Mouse (Mus musculus): ENCODE measurements around the gene Abca8a.
A peak's percentile ranks its signal among the peaks of the same experiment; 100 is the strongest.

Abca8a gene

DNA sequence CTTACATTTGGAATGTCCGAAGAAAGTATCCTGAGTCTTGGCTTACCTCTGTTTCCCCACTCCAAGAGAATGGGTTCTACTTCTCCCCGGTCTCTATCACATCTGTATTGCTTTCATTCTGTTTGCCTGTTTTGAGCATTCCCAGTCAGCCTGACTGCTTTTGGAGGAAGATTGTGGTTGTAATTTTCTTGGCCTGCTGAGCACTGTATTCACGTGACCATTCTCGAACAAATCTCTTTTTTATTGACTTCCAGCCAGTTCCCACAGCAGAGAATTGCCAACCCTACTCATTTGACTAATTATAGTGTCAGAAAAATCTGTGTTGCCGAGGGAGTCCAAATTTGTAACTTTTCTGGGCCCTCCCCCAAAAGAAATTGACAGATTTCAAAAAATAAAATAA is at the start of gene Abca8a:
Abca8a (minus strand) TSS at position 121 of the 400 bp plus-strand sequence.
- DNase-seq (ENCODE audit: low spot score), result no peak

DNA sequence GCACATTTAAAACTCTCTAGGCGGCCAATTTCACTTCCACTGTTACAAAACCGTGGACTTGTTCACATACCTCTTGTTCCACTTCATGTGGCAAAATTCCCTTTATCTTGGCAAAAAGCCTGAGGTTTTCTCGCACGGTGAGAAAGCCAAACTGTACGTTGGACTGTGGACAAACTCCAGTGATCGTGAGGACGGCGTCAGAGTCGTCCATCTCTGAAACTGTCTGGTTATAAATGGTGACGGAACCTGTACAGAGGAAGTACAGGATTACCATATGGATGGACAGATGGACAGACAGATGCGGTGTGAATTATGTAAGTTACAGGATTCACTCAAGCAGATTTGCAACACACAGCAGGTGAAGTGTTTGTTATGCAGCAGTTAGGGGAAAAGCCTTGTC is 49.6 kb upstream of the Abca8a start:
- no peak for DNase-seq (ENCODE audit: low spot score)

DNA sequence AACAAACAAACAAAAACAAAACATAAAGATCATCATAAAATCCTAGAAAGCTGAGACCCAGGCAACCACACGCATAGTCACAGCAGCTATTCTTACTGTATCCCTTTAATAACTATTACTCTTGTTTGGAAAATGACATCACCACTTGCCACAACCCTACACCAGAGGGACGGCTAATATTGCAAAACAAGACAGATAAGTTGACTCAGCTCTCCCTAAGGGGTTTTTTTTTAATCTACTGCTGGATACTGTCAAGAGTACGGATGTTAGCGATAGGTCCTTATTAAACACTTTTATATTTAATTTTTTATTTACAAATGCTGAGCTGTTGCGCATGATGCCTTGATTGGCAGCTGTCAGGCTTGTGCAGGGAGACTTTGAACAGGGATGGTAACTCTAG is 35.0 kb upstream of the Abca8a start:
- DNase-seq (ENCODE audit: low spot score), result no peak

DNA sequence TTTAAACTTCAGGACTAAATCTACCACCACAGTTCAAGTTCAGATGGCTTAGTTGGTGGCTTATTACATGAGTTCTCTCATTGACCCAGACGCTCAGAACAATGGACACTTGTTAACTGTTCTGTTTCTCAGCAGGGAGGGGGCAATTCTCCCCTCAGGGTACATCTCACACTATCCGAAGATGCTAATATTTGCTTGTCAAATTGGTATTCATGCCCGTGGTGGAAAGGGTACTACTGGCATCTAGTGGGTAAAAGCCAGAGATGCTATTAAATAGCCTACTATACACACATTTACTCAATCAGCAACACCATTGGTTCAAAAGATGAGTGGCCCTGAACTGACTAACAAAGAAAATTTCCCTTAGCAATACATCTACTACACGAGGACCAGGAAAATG is 15.4 kb upstream of the Abca8a start:
- no peak for DNase-seq (ENCODE audit: low spot score)

DNA sequence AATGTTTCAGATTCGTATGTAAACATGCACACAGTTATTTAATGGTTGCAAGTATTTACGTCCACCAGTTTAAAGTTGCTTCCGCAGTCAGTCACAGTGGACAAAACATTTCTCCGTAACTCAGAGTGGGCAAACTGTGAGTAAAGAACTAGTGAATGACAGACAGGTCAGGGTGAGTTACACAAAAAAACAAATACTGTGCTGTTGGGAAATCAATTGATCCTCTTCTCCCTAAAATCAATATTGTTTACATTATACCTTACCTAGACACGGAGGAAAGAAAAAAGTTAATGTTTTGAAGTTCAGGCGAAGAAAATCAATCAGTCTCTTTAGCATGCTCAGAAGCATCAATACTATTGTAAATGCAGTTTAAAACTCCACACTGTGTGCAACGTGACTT is 5.7 kb upstream of the Abca8a start:
- no peak for DNase-seq (ENCODE audit: low spot score)

DNA sequence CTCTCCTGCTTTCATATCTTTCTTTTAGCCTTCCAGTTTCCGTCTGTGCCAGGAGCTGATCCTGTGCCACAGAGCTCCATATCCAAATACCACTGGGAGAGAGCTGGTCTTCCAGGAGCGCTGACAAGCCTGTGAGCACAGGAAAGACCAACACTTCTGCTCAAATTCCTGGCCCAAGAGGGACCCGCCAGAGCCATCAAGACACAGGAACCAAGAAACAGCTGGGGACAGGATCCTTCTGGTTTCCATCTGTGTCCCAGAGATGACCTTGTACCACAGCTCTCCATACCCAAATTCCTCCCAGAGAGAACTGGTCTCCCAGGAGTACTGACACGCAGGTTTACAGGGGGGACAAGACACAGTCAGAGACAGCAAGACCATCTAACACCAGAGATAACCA is 3.1 kb upstream of the Abca8a start:
- no peak for DNase-seq (ENCODE audit: low spot score)

DNA sequence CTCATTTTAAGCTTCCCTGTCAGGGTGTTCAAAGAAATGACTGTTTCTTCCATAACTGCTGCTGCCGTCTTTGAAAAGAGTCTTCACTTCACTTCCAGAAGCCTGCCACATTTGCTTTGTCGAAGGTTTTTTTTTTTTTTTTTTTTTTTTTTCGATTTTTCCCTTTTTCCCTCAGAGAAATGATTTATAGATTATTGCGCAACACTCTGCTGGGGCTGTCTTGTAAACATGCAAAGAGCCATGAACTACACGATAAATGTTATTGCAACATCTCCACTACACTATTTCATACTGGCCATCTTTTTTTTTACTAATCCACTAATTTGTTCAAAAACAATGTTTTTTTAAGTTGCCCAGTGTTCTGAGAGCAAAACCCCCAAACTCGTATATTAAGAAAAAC is 1.7 kb upstream of the Abca8a start:
- DNase-seq (ENCODE audit: low spot score), result no peak

DNA sequence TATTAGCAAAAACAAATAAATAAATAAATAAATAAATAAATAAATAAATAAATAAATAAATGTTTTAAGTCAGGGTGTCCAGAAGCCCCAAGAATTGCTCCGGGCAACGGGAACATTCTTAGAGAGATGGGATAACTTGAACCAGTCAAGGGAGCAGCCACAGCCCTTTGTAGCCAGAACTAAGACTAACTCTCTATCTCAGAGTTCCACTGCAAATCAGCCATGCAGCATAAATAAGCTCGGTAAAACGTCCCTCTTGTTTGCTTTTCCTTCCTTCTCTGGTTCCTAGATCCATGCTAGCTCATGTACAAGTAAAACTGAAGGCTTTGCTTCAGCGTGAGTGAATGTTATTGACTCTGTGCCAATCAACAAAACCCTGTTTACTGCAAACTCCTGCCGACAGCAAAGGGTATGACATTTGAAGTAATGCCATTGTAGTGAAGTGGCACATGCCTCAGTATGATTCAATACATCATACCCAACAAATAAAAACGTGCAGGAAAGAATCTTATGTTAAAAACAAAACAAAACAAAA is 865 bp downstream of the Abca8a start:
- DNase-seq (ENCODE audit: low spot score), result no peak

DNA sequence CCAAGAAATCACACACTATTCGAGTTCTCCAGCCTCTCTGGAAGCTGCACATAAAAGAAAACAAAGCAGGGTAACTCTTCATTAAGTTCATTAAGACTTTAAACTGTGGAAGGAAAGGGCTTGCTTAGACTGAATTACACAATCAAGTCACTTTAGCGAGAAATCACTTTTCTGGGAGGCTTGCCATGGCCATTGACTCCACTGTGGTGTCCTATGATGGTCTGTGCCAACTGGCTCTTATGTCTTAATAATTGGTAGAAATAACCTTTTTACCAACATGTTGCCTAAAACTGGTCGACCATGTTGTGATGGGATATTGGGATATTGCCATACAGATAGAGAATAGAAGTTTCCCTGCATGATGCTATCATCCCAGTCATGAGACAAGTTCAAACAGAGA is 1.5 kb downstream of the Abca8a start:
- DNase-seq (ENCODE audit: low spot score), result no peak

DNA sequence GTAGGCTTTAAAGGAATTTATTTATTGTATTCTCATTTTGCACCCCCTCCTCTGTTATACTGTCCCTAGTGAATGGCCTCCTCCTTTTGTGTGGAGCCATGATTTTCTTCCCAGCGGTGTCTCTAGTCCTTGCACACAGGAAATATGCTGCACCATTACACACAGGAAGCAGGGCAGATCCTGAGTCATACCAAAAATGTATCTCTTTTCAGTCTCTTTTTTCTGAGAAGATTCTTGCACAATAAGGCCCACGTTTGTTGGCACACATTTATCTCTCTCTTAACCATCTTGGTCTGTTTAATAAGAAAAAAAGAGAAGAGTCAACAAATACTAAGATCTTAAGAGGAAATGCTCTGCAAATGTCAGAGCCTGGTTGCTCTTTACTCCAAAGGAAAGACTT is 4.5 kb downstream of the Abca8a start:
- no peak for DNase-seq (ENCODE audit: low spot score)

DNA sequence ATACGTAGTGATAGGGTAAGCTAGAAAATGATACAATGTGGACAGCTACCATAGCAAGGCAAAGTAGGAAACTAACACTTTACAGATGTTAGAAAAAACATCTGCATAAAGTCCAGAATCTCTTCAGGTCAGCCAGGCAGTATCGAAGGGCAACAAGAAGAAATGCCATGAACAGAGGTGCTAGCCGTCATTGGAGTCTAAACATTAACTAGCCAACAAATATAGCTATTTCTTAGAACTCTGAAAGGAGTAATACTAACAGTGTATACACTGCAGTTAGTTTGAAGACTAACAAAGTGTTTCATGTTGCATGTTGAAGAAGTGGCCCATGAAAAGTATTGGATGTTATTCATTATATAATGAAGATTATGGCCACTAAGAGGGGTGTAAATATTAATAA is 23.6 kb downstream of the Abca8a start:
- DNase-seq (ENCODE audit: low spot score), result no peak

DNA sequence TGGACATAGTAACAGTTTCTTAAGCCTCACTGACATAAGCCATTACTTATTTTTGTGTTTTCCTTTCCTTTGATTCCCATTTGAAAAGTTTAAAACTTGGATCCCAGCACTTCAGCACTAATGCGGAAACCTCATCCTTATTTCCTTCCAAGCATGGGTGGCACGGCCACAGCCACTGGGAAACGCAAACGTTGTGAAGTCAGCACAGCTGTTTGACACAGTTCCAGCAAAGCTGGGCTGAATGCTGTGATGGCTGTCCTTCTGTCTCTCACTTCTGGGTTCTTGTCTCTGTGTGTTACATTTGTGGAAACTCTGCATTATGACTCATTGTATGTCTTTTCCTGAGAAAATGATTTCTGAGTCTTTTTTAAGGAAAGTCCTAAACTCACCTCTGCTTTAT is 34.7 kb downstream of the Abca8a start:
- DNase-seq (ENCODE audit: low spot score), result no peak

DNA sequence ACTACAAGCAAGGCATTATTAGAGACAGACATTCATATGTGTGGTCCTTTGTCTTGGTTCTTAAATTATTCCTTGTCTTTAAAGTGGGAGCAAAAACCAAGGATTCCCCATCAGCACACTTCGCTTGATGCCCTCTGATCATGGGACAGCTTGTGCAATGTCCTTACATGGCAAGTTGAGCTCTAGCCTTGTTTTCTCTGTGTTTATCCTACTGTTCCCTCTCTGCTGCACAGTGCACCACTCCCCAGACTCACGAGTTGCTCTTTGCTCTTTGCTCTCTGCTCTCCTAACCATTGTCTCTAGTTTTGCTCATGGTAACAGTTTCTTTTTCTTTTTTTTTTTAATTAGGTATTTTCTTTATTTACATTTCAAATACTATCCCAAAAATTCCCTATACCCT is 35.7 kb downstream of the Abca8a start:
- DNase-seq (ENCODE audit: low spot score), result no peak

DNA sequence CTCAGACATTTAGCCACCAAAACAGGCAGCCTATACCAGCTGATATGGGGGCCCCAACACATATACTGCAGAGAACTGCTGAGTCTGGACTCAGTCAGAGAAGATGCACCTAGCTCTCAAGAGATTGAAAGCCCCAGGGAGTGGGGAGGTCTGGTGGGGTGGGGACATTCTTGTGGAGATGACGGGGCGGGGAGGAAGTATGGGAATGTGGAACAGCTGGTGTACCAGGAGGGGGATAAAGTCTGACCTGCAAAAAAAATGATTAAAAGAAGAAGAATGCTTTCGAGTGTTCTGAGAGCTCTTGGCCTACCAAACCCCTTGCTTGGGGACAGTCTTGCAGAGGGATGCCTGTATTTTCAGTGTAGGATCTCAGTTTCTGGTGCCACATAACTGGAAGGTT is 42.1 kb downstream of the Abca8a start:
- DNase-seq (ENCODE audit: low spot score), result no peak

DNA sequence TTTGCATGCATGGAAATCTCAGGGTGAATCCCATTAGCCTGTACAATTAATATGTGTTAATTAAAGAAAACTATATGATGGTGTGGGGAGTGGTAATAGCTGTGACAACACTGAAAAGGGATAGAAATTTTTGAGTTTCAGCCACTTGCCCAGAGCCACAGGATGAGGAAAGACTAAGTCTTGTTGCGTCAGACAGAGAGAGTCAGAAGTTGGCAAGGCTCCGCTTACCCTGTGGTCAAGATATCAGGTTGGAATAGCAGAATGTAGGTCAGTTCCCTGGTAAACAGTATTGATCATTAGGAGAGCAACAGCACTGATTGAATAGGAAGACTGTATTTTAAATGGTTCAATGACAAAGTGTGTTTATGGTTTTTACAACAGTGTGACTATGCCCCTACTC is 58.0 kb downstream of the Abca8a start:
- DNase-seq (ENCODE audit: low spot score), result no peak

DNA sequence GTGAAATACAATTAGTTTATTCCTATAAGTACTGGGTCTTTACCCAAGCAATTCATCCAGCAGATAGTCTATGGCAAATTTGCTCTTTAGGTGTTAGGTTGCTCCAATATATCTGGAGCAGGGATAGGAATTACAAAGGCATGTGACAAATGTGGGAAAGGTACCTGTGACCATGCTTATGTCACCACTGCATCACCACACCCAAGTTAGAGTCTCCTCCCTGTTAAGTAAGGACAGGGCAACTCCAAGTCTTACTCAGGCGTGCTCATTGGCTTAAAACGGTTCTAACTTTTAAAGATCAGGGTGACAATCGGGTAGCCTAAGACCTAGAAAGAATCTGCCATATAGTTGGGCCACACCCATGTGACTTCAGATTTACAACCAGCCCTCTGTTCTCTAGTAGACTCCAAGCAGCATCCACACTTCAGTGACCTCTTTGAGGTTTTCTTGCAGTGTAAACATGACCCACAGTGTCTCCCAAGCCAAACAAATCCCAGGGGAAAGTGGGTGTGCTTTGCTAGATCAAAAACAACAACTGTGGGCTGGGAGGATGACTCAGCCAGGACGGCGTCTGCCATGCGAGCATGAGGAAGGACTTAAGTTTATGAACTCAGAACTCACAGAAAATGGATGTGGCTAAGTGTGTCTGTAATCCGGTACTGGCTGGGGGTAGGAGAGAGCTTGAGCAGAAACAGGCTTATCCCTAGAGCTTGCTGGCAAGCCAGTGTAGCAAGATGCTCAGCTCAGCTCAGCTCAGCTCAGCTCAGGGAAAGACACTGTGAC is 66.7 kb downstream of the Abca8a start:
- DNase-seq (ENCODE audit: low spot score), result no peak

DNA sequence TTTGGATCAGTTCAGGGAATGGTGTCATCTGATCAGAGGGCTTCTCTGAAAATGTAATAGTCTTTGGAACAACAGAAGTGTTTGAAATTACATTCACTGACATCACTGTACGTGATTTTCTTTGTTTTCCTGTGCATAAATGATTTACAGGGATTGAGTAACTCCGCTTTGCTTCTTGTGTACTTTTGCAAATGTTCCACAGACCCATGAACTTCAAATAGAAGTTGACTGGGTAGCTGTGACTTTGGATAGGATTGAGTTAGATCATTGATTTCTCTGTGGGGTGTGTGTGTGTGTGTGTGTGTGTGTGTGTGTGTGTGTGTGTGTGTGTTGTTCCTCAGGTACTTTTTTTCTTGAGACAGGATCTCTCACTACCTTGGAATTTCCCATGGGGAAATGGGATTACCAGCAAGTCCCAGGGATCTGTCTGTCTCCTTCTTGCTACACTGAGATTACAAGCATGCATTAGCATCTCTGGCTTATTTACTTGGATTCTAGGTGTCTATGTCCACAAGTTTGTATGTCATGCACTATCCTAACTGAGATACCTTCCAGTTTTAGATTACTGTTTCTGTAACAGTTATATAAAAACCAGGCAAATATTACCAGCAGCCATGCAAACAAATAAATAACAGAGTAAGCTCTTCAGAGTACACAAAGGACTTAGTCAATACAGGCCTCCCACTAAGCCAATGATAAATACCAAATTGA is 84.8 kb downstream of the Abca8a start:
- no peak for DNase-seq (ENCODE audit: low spot score)

DNA sequence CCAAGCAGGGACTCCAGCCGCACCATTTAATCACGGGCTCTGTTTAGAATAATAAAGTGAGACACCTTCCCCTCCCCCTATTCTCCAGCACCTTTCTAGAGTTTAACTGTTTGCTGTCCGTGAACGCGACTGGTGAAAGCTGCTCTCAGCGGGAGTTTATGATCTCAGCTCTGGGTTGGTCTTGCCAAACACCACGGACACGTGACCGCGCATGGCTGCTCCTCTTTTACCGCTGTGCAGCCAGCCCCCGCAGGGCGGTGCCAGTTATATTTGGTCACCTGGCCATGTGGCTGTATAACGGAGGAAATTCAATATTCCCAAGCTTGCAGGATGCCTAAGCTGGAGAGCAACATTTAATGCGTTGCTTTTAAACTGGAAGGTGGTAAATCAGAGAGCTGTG is 100.2 kb downstream of the Abca8a start, which contains the start of gene Abca8b:
Abca8b (minus strand) TSS at position 222 of the 400 bp plus-strand sequence.
- peak; percentile 66 for DNase-seq (ENCODE audit: low spot score)

DNA sequence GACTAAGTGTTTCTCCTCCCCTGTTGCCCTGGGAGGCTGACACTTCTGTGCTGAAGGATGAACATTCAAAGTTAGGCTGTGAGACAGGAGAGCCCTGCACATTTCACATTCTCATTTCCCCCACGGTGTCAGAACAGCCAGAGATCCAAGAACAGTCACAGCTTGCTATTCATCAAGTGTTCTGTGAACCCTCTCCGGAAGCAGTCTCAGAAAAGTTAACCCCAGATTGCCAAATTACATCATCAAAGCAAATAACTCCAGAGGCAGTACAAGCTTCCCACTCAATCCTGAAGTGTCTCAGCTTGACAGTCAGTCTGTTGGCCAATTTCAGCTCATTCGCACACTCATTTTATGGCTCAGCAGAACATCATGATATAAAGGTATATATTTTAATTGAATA is 100.8 kb downstream of the Abca8a start:
- no peak for DNase-seq (ENCODE audit: low spot score)

DNA sequence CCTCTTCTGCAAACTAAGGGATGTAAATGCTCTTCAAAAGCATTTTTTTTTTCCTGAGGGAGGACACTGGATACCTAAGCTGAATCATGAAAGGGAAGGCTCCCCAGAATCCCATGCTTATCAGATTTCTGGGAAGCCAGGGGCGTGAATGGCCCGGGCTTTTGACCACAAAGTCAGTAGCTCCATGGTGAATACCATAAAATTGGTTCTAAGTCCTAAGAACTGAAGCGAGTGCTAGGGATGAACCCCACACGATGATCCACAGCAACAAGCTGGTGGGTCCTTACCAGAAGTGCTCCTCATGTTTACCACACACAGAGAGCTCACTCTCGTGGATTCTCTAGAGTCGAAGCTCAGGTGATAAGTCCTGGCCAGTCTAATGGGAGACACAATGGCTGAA is 101.8 kb downstream of the Abca8a start:
- no peak for DNase-seq (ENCODE audit: low spot score)

DNA sequence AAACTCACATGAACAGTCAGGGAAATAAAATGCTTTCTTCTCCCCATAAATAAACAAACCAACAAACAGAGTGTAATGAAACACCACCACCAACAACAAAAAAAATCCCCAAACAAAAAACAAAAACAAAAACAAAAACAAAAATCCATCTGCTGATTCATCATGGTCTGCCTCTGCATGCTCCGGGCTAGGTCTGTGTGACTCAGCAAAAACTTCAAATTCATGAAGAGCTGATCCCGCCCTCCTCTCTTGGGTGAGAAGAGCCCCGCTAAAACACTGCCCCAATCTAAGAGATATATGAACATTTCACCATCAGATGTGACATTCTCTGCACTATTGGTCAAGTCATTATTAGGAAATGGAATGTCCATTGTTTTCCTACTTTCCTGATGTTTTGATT is 104.5 kb downstream of the Abca8a start:
- DNase-seq (ENCODE audit: low spot score), result no peak

DNA sequence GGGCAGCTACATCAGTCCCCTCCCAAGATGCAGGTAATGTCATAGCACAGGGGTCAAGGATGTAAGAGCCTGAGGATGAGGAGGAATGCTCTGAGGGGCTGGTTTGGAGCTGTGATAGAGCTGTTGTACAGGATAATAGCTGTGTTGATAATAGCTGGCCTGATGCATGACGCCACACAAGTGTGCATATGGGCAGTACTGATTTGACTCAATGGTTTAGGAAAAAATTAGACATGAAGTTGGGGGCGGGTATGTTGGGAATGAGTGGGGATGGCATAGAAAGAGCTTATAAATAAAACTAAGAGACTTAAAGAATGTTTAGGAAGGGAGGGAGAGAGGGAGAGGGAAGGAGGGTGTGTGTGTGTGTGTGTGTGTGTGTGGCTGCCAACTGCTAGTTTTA is 105.5 kb downstream of the Abca8a start:
- no peak for DNase-seq (ENCODE audit: low spot score)

DNA sequence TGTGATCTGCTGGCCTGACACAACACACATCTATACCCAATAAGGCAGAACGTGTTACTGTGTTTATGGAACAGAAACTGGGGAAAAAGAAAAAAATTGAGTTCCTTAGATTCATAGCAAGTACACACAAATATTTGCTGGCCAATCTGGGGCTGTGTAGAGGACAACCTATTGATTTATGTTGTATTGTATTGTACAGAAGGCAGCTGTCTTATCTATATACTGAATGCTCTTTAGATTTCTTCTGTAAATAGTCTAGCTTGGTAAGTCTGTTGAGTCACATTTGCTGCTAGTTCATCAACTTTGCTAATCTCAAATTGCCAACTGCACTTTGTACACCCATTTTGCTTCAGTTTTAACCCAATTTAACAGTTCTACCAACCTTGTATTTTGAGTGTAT is 107.6 kb downstream of the Abca8a start:
- no peak for DNase-seq (ENCODE audit: low spot score)
